Mouse (Mus musculus): ENCODE results near the gene Pdha1.

Pdha1 gene

DNA sequence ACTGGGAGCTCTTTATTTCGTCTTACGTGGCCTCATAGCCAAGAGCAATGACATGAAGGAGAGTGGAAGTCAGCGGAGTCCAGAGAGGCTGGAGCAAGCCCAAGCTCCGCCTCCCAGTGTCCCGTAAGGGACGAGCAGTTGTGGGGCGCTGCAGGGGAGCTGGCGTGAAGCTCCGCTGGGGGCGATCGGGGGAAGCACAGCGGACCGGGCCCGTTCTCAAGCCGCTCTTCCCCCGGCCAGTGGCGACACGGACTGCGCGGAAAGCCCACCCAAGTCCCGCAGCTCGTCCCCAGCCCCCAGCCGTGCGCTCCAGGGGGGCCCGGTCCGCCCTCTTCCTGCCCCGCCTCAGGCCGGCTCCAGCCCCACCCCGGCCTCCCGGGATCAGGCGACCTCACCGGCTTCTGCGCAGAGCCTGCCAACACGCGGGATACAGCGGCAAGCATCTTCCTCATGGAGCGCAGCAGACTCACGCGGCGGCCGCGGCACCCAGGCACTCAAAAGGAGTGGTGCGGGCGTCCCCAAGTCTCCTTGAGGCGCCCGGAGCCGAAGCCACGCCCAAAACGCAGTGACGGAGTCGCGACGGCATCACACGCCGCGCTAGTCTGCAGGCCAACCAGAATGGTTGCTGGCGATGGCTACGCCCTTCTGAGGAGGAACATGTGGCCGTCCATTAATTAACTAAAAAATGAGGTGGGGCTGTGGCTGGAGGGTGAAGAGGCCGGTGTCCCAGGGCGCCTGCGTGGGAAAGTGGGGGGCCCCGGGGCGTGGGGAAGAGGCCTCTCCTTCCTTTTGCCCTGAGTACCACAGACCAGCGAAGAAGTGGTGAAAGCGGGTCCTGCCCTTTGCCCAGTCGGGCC lies at the start of gene Pdha1:
Gene Pdha1, minus strand, starts transcription at position 553 of the 857 bp plus-strand sequence.
- DNase-seq: peak; percentile 85

DNA sequence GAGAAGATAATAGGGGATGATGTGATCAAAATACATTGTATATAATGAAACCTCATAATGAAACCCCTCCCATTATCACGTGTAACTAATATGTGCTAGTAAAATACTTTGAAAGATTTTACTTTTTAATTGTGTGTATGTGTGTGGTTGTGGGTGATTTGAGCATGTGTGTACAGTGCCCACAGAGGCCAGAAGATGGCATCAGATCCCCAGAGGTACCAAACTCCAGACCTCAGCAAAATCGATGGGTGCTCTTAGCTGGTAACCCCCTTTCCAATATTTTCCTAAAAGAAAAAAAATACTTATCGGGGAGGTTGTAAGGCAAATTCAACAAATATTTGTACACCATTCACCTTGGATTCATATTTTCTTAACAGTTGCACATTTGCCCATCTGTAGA lies 40.8 kb upstream of the Pdha1 start:
- DNase-seq: no peak

DNA sequence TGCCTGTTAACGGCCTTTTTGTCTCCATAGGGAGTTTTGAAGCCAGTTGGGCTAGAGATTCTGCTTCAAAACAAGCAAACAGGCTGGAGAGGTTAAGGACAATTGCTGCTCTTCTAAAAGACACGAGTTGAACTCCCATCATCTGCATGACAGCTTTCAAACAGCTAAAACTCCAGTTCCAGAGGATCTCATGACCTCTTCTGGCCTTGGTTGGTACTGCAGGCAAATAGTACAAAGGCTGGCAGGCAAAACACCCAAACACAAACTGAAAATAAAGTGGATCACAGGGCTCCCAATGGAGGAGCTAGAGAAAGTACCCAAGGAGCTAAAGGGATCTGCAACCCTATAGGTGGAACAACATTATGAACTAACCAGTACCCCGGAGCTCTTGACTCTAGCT lies 31.9 kb upstream of the Pdha1 start:
- DNase-seq: peak; percentile 59

- DNase-seq: no peak
Measured at GRCm38 (mm10) chrX:160166246-160166985, 28.2 kb upstream of the Pdha1 start.

GRCm38 (mm10) chrX:160164259-160164658 lies 26.0 kb upstream of the Pdha1 start:
- DNase-seq: no peak

- DNase-seq: no peak
Measured at GRCm38 (mm10) chrX:160153147-160153815, 15.1 kb upstream of the Pdha1 start.

GRCm38 (mm10) chrX:160148859-160149258 lies 10.6 kb upstream of the Pdha1 start:
- no peak for DNase-seq

GRCm38 (mm10) chrX:160147406-160147805 lies 9.2 kb upstream of the Pdha1 start:
- no peak for DNase-seq

GRCm38 (mm10) chrX:160146806-160147205 lies 8.6 kb upstream of the Pdha1 start:
- DNase-seq: no peak

- DNase-seq: no peak
Measured at GRCm38 (mm10) chrX:160137177-160137860, 894 bp downstream of the Pdha1 start.

DNA sequence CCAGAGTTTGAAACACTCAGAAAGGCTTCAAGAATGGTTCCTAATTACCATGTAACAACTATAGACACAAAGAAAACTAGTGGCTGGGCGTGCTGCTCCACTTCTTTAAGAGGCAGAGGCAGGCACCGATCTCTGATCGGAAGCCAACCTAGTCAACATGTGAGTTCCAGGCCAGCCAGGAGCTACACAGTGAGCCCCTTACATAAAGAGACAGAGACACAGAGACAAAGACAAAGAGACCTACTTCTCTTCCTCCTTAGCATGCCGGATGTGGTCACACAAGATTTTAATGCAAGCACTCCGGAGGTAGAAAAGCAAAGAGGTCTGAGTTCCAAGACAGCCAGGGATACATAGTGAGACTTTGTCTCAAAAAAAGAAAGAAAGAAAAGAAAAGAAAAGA lies 2.1 kb downstream of the Pdha1 start:
- no peak for DNase-seq

DNA sequence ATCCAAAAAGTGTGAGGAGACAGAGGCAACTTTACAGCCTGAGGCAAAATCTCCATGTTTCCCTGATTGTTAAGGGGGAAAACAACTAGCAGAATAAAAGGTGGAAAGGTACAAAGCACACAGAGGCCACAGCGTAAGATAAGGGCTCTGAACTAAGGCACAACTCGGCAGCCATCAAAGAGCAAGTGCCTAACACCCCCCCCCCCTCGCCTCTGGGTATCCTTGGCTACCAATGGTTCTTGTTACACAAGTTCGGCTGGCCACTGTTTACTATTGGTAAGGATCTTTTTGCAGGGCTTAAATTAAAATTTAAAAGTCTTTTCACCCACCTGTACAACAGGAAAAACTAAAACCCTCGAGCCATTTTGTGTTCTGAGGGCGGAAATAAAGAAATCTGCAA lies 2.5 kb downstream of the Pdha1 start:
- no peak for DNase-seq

DNA sequence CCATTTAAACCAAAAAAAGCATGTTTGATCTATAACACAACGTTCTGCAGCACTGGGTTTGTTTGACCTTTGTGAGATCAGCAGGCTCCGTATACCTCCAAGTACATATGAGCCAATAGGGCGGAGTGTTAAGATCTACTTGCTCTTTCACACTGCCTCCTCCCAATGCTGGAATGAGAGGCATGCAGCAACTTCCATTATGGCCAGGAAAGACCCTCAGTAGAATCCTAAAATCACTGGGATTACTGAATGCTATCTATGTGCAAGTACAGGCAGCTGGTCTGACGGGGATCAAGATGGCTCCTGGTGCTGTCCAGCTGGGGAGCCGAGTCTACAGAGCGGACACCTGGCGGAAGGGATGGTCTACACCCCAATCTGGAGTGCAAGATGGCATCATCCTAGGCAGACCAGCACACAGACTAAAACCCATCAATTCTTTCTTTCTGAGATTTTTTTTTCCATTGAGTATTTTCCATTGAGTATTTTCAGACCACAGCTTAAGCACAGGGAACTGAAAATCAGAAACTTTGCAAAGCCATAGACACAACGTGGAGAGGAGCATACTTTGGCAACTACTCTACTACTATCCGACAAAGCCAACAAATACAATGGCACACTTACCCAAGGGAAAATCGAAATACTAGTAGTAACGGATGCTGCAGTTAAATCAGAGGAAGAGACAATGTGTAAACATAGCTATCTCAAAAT lies 3.9 kb downstream of the Pdha1 start:
- no peak for DNase-seq

DNA sequence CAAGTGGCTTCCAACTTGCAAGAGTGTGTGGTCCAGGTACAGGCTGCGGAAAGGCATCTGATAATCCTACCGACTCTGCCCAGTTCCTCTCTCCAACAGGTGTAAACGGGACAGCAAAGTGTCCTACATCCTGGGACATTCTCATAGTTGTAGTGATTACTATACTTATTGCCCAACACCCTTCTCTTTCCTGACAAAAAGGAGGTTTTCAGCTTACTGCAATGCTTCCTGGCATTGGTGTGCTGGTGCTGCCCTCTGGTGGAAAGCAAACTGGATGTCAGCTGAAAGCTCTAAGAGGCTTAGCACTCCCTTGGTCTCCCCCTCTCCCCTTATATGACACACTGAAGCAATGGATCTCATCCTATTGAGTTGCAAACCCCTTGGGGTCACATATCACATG lies 21.6 kb downstream of the Pdha1 start:
- peak; percentile 19 for DNase-seq

DNA sequence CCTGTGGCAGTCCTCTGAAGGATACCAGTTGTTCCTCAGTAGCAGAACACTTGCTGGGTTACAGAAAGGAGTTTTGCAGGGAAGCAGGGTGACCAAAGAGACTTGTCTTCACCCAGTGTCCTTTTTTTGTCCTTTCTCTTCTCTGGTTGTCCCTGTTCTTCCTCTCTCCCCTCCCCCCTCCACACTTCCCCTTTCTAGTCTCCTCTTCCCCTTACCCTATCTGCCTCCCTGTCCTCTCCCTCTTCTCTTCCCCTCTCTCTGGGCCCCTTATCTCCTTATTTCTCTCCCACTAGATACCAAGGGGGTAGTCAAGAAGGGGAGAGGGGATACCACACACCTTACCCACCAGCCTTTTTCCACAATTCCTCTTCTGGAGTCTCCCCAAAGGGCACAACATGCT lies 22.1 kb downstream of the Pdha1 start:
- DNase-seq: no peak

- DNase-seq: no peak
Measured at GRCm38 (mm10) chrX:160113777-160114176, 24.4 kb downstream of the Pdha1 start.

GRCm38 (mm10) chrX:160107817-160108216 lies 30.4 kb downstream of the Pdha1 start:
- DNase-seq: no peak

DNA sequence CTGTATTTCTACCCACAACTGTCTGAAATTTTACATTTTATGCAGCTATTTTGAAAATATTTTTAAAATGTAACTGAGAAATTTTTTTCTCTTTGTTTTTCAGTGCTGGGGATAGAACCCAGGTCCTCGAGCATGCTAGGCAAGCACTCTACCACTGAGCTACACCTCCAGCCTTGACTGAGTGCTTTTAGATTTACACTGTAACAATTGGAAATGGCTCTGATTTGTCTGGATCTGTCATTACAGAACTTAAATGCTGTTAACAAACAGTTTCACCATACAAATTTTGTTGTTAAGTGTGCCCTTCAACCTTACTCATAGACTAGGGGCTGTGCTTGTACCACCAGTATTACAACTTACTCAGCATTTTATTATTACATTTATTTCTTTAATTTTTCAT lies 46.2 kb downstream of the Pdha1 start:
- DNase-seq: no peak
